Mouse (Mus musculus): ENCODE measurements at regions not wholly inside any gene's neighbourhood (a gene's known extent, or its start where the extent isn't known, plus 50 kb on each side); places are given as distances from the start of the nearest gene placed in this dataset.

- no peak overlapping the region for H3K4me2 ChIP-seq (ENCODE audit: insufficient read depth, low read depth, poor library complexity, severe bottlenecking)
- no peak overlapping the region for H3K9ac ChIP-seq (ENCODE audit: insufficient read depth, low read depth)
- in situ Hi-C loops (cut with MboI; ENCODE audit: low pct_ligation_motif_present, low pct_unique_long_range_greater_than_20kb, low sequenced_read_pairs) (no loop called here), dilution Hi-C loops (cut with MboI; ENCODE audit: extremely low pct_ligation_motif_present, extremely low pct_unique_long_range_greater_than_20kb, low sequenced_read_pairs) (no loop called here)
- DNase-seq (ENCODE audit: extremely low read depth): no peak
- TF ChIP-seq USF1 (IDR thresholded peaks at IDR 0.05; ENCODE audit: low read depth, low read length) (no peak), EP300 (IDR thresholded peaks at IDR 0.05; ENCODE audit: low read length) (no peak), JUND (conservative IDR thresholded peaks at IDR 0.05; ENCODE audit: low read depth, low read length) (no peak), MXI1 (IDR thresholded peaks at IDR 0.05; ENCODE audit: low read depth, low read length) (no peak), HCFC1 (IDR thresholded peaks at IDR 0.05; ENCODE audit: low read depth, low read length) (no peak), NELFE (IDR thresholded peaks at IDR 0.05; ENCODE audit: low read depth, low read length) (no peak), GABPA (IDR thresholded peaks at IDR 0.05; ENCODE audit: insufficient replicate concordance, low read depth, low read length) (no peak), IRF4 (IDR thresholded peaks at IDR 0.05; ENCODE audit: low read depth, low read length) (no peak), USF2 (conservative IDR thresholded peaks at IDR 0.05; ENCODE audit: low read depth, low read length) (no peak), E2F4 (IDR thresholded peaks at IDR 0.05; ENCODE audit: insufficient replicate concordance, low read depth, low read length) (no peak), TBP (conservative IDR thresholded peaks at IDR 0.05; ENCODE audit: low read depth, low read length) (no peak)
- H3K27me3 ChIP-seq (replicated peaks): no peaks in the 10 kb centered on the region
- H3K4me3 ChIP-seq (replicated peaks in 1 of 3; ENCODE audit: low read depth in 2 of 3, low read length in 2 of 3, poor library complexity in 1 of 3): no peak overlapping the region
- no peaks in the 10 kb centered on the region for H3K79me2 ChIP-seq (replicated peaks; ENCODE audit: control insufficient read depth, extremely low read depth, insufficient read depth, poor library complexity, severe bottlenecking)
- H3K4me1 ChIP-seq (ENCODE audit: control insufficient read depth in 1 of 2, insufficient read depth in 2 of 2): no peaks in the 10 kb centered on the region
- H3K27ac ChIP-seq (ENCODE audit: insufficient read depth, low read depth): no peak overlapping the region
- peaks cover 60% of the 10 kb centered on the region for H3K9me3 ChIP-seq (replicated peaks; ENCODE audit: low read length)
- no peaks in the 10 kb centered on the region for H3K36me3 ChIP-seq (replicated peaks in 1 of 2; ENCODE audit: control insufficient read depth in 1 of 2, insufficient read depth in 1 of 2, low read length in 1 of 2)
Observed at GRCm38 (mm10) chr7:70213970-70214520, 152.5 kb downstream of the Nr2f2 start.

DNA sequence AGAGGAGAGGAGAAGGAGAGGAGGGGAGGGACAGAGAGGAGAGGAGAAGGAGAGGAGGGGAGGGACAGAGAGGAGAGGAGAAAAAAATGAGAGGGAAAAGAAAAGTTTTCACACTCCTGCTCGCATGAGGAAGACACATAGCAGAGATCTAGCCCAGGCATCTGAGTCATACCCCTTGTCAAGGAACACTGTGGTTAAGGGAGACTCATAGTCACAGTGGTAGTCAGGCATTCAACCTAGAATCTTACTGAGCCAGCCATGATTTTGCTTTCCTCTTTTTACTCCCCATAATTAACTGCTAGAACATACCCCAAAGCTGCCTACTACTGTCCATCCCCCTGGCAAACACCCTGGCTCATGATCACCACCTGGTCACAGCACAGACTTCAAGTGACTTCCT lies 160.6 kb downstream of the Nr2f2 start:
- DNase-seq (ENCODE audit: extremely low read depth): no peak
- Histone ChIP-seq H3K36me3 (replicated peaks in 1 of 2; ENCODE audit: control insufficient read depth in 1 of 2, insufficient read depth in 1 of 2, low read length in 1 of 2) (no peaks in the 10 kb centered on the region), H3K27me3 (replicated peaks) (no peaks in the 10 kb centered on the region), H3K9ac (ENCODE audit: insufficient read depth, low read depth) (no peak overlapping the region), H3K27ac (ENCODE audit: insufficient read depth, low read depth) (no peak overlapping the region), H3K4me1 (ENCODE audit: control insufficient read depth in 1 of 2, insufficient read depth in 2 of 2) (no peaks in the 10 kb centered on the region), H3K9me3 (replicated peaks; ENCODE audit: low read length) (peaks cover 83% of the 10 kb centered on the region), H3K4me3 (replicated peaks in 1 of 3; ENCODE audit: low read depth in 2 of 3, low read length in 2 of 3, poor library complexity in 1 of 3) (no peak overlapping the region), H3K4me2 (ENCODE audit: insufficient read depth, low read depth, poor library complexity, severe bottlenecking) (no peak overlapping the region), H3K79me2 (replicated peaks; ENCODE audit: control insufficient read depth, extremely low read depth, insufficient read depth, poor library complexity, severe bottlenecking) (no peaks in the 10 kb centered on the region)
- dilution Hi-C loops (cut with MboI; ENCODE audit: extremely low pct_ligation_motif_present, extremely low pct_unique_long_range_greater_than_20kb, low sequenced_read_pairs): no loop called here
- in situ Hi-C loops (cut with MboI; ENCODE audit: low pct_ligation_motif_present, low pct_unique_long_range_greater_than_20kb, low sequenced_read_pairs): no loop called here
- TF ChIP-seq HCFC1 (IDR thresholded peaks at IDR 0.05; ENCODE audit: low read depth, low read length): no peak
- no peak for TF ChIP-seq MXI1 (IDR thresholded peaks at IDR 0.05; ENCODE audit: low read depth, low read length)
- TF ChIP-seq ZMIZ1 (IDR thresholded peaks at IDR 0.05; ENCODE audit: low read depth, low read length): no peak
- TF ChIP-seq NRF1 (IDR thresholded peaks at IDR 0.05; ENCODE audit: low read depth, low read length): no peak
- TF ChIP-seq ELF1 (IDR thresholded peaks at IDR 0.05; ENCODE audit: low read depth, low read length): no peak
- no peak for TF ChIP-seq PAX5 (IDR thresholded peaks at IDR 0.05; ENCODE audit: low read length)
- no peak for TF ChIP-seq MYC (IDR thresholded peaks at IDR 0.05; ENCODE audit: low read depth, low read length)

Measured in CH12.LX (cell line).